Mouse (Mus musculus) liver, embryonic 16.5 days (tissue): ENCODE data around the gene Flt4. TPM values are rescaled to one million over a fixed set of nuclear protein-coding genes. Genes with fewer than 3 reads are reported as not detected.

Experiments used
- ATAC-seq: fragments of 200-750 bp; cut with Nextera tagmentation; 2 replicates; pipeline ENCODE4 v1.8.0; 2017; ENCODE audit warnings: low read depth, mild to moderate bottlenecking, moderate number of reproducible peaks, moderate library complexity
- H3K27ac ChIP-seq: fragments of 300-500 bp; sonication (generic); 2 replicates; pipeline ENCODE4 v1.5.1; 2014; ENCODE audit warnings: mild to moderate bottlenecking, low read length
- H3K27me3 ChIP-seq: fragments of 300-500 bp; sonication (generic); 2 replicates; pipeline ENCODE4 v1.6.1; 2014; ENCODE audit warnings: low read depth, low read length, mixed read lengths; ENCODE audit not compliant: control insufficient read depth, insufficient read depth
- H3K36me3 ChIP-seq: fragments of 300-500 bp; sonication (generic); 2 replicates; pipeline ENCODE4 v1.6.1; 2014; ENCODE audit warnings: mild to moderate bottlenecking; ENCODE audit not compliant: control insufficient read depth, insufficient read depth
- H3K4me1 ChIP-seq: fragments of 300-500 bp; sonication (generic); 2 replicates; pipeline ENCODE4 v1.6.1; 2014; ENCODE audit warnings: low read depth, low read length, mixed read lengths; ENCODE audit not compliant: control insufficient read depth
- H3K4me2 ChIP-seq: fragments of 300-500 bp; sonication (generic); 2 replicates; pipeline ENCODE4 v1.6.1; 2014; ENCODE audit warnings: low read depth, low read length, mixed read lengths
- H3K4me3 ChIP-seq: fragments of 300-500 bp; sonication (generic); 2 replicates; pipeline ENCODE4 v1.5.1; 2014; ENCODE audit warnings: low read depth, mild to moderate bottlenecking, low read length
- H3K9ac ChIP-seq: fragments of 300-500 bp; sonication (generic); 2 replicates; pipeline ENCODE4 v1.6.1; 2014; ENCODE audit warnings: low read depth, low read length
- H3K9me3 ChIP-seq: fragments of 300-500 bp; sonication (generic); replicated peaks from 2 replicates; pipeline ENCODE4 v1.6.1; 2016; ENCODE audit warnings: low read length; ENCODE audit not compliant: control insufficient read depth
- WGBS: fragments of 180-500 bp; shearing (Covaris S2); extraction: QIAGEN DNeasy Blood & Tissue Kit; methylation state at CpG from one replicate; pipeline ENCODE4 v1.1.7; 2014; ENCODE audit not compliant: insufficient replicate concordance; 5-methylcytosine and 5-hydroxymethylcytosine counted together
- polyA plus RNA-seq: library from polyadenylated mRNA; unstranded; fragments of >200 nt; fragmentation: Nextera tagmentation; extraction: Ambion mirVana; gene quantifications from 2 replicates; pipeline ENCODE4 v1.2.1, GENCODE M21; 2015

The Flt4 gene
- polyA plus RNA-seq, 1 experiment from 2014 or later, result 3.9 TPM

- H3K27me3 ChIP-seq, result no peaks in the 10 kb centered on the region
- WGBS, result 57% methylated on average over 12 of the region's 12 CpGs
- no peak for ATAC-seq
- no peaks in the 10 kb centered on the region for H3K4me1 ChIP-seq
- peaks cover 8% of the 10 kb centered on the region for H3K36me3 ChIP-seq
- H3K4me2 ChIP-seq, result no peak overlapping the region
- H3K4me3 ChIP-seq, result no peak overlapping the region
- no peaks in the 10 kb centered on the region for H3K9me3 ChIP-seq
- no peak overlapping the region for H3K27ac ChIP-seq
- H3K9ac ChIP-seq, result no peak overlapping the region
Observed at GRCm38 (mm10) chr11:49664262-49665140, 55.4 kb downstream of the Flt4 start.

GRCm38 (mm10) chr11:49665462-49665861, 56.4 kb downstream of the Flt4 start:
- Histone ChIP-seq H3K27me3 (no peaks in the 10 kb centered on the region), H3K27ac (no peak overlapping the region), H3K9ac (no peak overlapping the region), H3K4me2 (no peak overlapping the region), H3K4me3 (no peak overlapping the region), H3K4me1 (no peaks in the 10 kb centered on the region), H3K9me3 (no peaks in the 10 kb centered on the region), H3K36me3 (peaks cover 8% of the 10 kb centered on the region)
- ATAC-seq, result no peak
- WGBS, result 48% methylated on average over 4 of the region's 4 CpGs

GRCm38 (mm10) chr11:49673433-49673832, 64.4 kb downstream of the Flt4 start:
- ATAC-seq, result no peak
- H3K4me1 ChIP-seq, result no peaks in the 10 kb centered on the region
- H3K4me3 ChIP-seq, result no peak overlapping the region
- H3K27me3 ChIP-seq, result no peaks in the 10 kb centered on the region
- 81% methylated on average over 3 of the region's 3 CpGs for WGBS
- no peaks in the 10 kb centered on the region for H3K9me3 ChIP-seq
- H3K27ac ChIP-seq, result no peak overlapping the region
- H3K4me2 ChIP-seq, result no peak overlapping the region
- H3K36me3 ChIP-seq, result peaks cover 28% of the 10 kb centered on the region
- no peak overlapping the region for H3K9ac ChIP-seq

- no peak overlapping the region for H3K9ac ChIP-seq
- no peak overlapping the region for H3K27ac ChIP-seq
- WGBS, result 92% methylated on average over 12 of the region's 12 CpGs
- H3K4me1 ChIP-seq, result no peaks in the 10 kb centered on the region
- peaks cover 62% of the 10 kb centered on the region for H3K36me3 ChIP-seq
- H3K27me3 ChIP-seq, result no peaks in the 10 kb centered on the region
- H3K9me3 ChIP-seq, result no peaks in the 10 kb centered on the region
- no peak overlapping the region for H3K4me3 ChIP-seq
- no peak for ATAC-seq
- H3K4me2 ChIP-seq, result no peak overlapping the region
Observed at GRCm38 (mm10) chr11:49684237-49684973, 75.3 kb downstream of the Flt4 start.

DNA sequence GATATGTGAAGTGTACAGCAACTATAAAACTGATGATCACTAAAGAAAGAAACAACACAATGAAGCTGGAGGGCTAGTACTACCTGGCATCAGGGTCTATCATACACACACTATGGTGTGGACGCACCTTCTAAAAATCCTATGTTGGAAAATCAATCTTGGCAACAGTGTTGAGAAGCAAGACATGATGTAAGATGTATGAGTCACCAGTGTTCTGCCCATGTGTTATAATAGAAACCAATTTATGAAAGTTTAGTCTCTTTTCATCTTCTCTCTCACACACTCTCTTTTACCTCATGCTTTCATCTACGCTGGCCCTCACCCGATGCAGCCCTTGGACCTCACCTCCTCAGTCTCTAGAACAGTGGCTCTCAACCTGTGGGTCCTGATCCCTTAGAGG, 86.0 kb downstream of the Flt4 start:
- H3K9me3 ChIP-seq, result no peaks in the 10 kb centered on the region
- ATAC-seq, result no peak
- peaks cover 19% of the 10 kb centered on the region for H3K36me3 ChIP-seq
- 90% methylated on average over 3 of the region's 3 CpGs for whole genome bisulfite sequencing
- H3K27ac ChIP-seq, result no peak overlapping the region
- H3K9ac ChIP-seq, result no peak overlapping the region
- H3K4me2 ChIP-seq, result no peak overlapping the region
- no peaks in the 10 kb centered on the region for H3K27me3 ChIP-seq
- H3K4me1 ChIP-seq, result 0 out of 2 replicates have a peak, but pooled peaks cover 2% of the 10 kb centered on the region
- H3K4me3 ChIP-seq, result no peak overlapping the region

DNA sequence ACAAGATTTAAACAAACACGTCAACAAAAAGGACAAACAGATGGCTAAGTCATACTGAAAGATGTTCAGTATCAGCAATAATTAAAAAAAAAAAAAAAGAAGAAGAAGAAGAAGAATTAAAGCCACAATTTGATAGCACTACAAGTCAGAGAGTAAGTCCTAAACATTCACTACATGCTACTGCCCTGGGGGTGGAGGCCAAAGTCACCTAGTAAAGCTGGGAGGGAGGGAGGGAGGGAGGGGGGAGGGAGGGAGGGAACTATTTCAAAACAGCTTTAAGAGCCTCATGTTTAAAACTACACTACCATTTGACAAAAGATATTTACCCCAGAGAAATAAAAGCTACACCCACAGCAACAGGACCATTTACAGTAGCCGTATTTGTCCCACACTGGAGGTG, 86.6 kb downstream of the Flt4 start:
- 80% methylated on average over 2 of the region's 2 CpGs for WGBS

DNA sequence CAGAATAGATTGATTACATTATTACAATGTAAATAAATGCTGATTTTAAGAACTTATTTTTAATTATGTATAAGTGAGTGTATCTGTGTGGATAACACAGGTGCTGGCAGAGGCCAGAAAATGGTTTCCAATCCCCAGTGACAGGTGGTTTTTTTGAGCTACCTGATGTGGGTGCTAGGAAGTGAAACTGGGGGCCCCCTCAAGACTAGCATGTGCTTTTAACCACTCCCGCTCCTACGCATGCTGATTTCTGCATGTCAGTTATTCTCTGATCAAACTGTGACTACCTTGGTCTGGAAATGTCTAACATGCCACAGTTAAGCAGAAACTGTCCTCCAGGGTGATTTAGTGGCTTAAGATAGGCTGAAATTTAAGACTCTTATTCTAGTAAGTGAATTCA, 87.4 kb downstream of the Flt4 start:
- Histone ChIP-seq H3K4me1 (0 out of 2 replicates have a peak, but pooled peaks cover 2% of the 10 kb centered on the region), H3K4me2 (no peak overlapping the region), H3K27me3 (no peaks in the 10 kb centered on the region), H3K36me3 (peaks cover 17% of the 10 kb centered on the region), H3K9me3 (no peaks in the 10 kb centered on the region), H3K4me3 (no peak overlapping the region), H3K27ac (no peak overlapping the region), H3K9ac (no peak overlapping the region)
- ATAC-seq, result no peak
- 79% methylated on average over 2 of the region's 2 CpGs for WGBS

More for the DNA sequence above, 86.6 kb downstream of the Flt4 start:
- Histone ChIP-seq H3K27ac (no peak overlapping the region), H3K9me3 (no peaks in the 10 kb centered on the region), H3K27me3 (no peaks in the 10 kb centered on the region), H3K36me3 (peaks cover 16% of the 10 kb centered on the region), H3K4me2 (no peak overlapping the region), H3K4me3 (no peak overlapping the region), H3K4me1 (0 out of 2 replicates have a peak, but pooled peaks cover 2% of the 10 kb centered on the region), H3K9ac (no peak overlapping the region)
- no peak; the same call in 1 of the 2 replicates for ATAC-seq

- Histone ChIP-seq H3K9ac (no peak overlapping the region), H3K4me3 (no peak overlapping the region), H3K36me3 (peaks cover 27% of the 10 kb centered on the region), H3K4me2 (no peak overlapping the region), H3K4me1 (0 out of 2 replicates have a peak, but pooled peaks cover 2% of the 10 kb centered on the region), H3K9me3 (no peaks in the 10 kb centered on the region), H3K27ac (no peak overlapping the region), H3K27me3 (no peaks in the 10 kb centered on the region)
- ATAC-seq, result no peak
- WGBS, result 81% methylated on average over 5 of the region's 5 CpGs
Observed at GRCm38 (mm10) chr11:49697779-49698178, 88.7 kb downstream of the Flt4 start.

DNA sequence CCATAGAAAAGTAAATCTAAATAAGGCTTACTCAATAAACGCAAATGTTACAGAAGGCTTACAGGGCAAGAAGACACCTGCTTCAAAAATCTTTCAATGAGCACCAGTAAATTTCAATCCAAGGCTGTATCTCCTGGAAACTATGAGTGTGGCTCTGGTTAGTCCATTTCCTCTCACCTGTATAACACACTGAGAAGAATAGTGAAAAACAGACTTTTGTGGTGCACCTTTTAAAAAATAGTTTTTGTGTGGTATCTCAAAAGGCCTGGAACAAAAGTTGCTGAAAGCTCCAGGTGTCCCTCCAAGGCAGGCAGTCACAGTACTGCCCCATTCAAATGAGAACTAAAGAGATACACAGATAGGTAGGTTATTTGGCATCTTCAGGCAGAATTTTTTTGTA, 90.0 kb downstream of the Flt4 start:
- Histone ChIP-seq H3K27ac (no peak overlapping the region), H3K27me3 (no peaks in the 10 kb centered on the region), H3K4me3 (no peak overlapping the region), H3K9ac (no peak overlapping the region), H3K4me2 (no peak overlapping the region), H3K4me1 (0 out of 2 replicates have a peak, but pooled peaks cover 2% of the 10 kb centered on the region), H3K36me3 (peaks cover 27% of the 10 kb centered on the region), H3K9me3 (no peaks in the 10 kb centered on the region)
- 91% methylated on average over 1 of the region's 1 CpGs for WGBS
- ATAC-seq, result no peak
